Mouse (Mus musculus) layer of hippocampus, adult 2 months (tissue): ENCODE results near the gene Bik. TPM values are rescaled to one million over a fixed set of nuclear protein-coding genes. Genes with fewer than 3 reads are reported as not detected.
A peak's percentile ranks its signal among the peaks of the same experiment; 100 is the strongest.

Source experiments
- DNase-seq, 2 experiments: peaks; one replicate each; pipeline ENCODE4 v3.0.0; 2022; ENCODE audit warnings: low spot score in 2 of 2
- H3K27ac ChIP-seq: fragments of 200-600 bp; 2 replicates; pipeline ENCODE4 v1.8.1; 2022
- H3K4me3 ChIP-seq: fragments of 200-600 bp; 2 replicates; pipeline ENCODE4 v1.8.1; 2022; ENCODE audit warnings: mild to moderate bottlenecking
- CTCF ChIP-seq: fragments of 200-600 bp; conservative IDR thresholded peaks from 2 replicates; pipeline ENCODE4 v1.8.1; 2022; ENCODE audit warnings: antibody characterized with exemption, mild to moderate bottlenecking, moderate library complexity
- total RNA-seq, 2 experiments: library from RNA; stranded (reverse); gene quantifications; 2 replicates each; pipeline ENCODE4 v1.2.3; 2021

Gene Bik
- total RNA-seq, 2 experiments from 2014 or later: not detected

DNA sequence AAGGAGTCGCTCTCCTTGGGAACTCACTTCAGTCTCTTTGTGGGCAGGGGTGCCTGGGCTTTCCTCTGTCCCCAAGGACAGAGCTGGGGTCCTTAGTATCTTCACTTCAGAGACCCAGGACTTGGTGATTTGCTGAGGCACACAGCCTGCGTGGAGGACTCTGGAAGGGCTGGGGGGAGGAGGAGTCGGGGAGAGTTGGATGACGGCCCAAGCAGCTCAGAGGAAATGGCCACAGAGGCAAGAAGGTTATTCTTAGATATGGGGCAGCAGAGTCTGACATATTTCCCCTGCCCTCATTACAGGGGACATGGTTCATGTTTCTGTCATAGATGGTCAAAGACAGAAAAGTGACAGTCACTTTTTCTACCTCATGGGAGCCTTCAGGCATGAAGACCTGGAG, 13.2 kb downstream of the Bik start:
- no peak for DNase-seq
- Histone ChIP-seq H3K4me3 (no peak overlapping the region), H3K27ac (no peak overlapping the region)
- TF ChIP-seq CTCF: no peak

GRCm38 (mm10) chr15:83541647-83542287, 15.1 kb downstream of the Bik start:
- no peak for TF ChIP-seq CTCF
- DNase-seq: no peak
- H3K4me3 ChIP-seq: no peak overlapping the region
- no peak overlapping the region for H3K27ac ChIP-seq

DNA sequence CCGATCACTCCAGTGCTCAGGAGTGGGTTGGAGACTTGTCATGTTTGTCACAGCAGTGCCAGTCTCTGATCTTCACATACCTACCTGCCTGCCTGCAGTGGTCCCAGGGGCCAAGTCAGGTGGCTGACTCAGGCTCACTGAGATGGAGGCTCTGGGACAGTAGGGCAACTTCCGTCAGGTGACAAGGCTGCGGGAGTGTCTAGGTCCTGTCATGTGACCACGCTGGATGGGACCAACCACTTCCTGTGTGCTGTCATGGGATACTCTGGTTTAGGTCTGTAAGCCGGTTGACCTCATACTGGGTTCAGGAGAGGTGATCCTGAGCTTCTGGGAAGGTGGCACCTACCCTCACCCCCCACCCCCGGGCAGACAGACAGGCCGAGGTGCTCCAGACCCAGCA, 19.4 kb downstream of the Bik start:
- H3K4me3 ChIP-seq: no peak overlapping the region
- TF ChIP-seq CTCF: no peak
- H3K27ac ChIP-seq: no peak overlapping the region
- DNase-seq: no peak

DNA sequence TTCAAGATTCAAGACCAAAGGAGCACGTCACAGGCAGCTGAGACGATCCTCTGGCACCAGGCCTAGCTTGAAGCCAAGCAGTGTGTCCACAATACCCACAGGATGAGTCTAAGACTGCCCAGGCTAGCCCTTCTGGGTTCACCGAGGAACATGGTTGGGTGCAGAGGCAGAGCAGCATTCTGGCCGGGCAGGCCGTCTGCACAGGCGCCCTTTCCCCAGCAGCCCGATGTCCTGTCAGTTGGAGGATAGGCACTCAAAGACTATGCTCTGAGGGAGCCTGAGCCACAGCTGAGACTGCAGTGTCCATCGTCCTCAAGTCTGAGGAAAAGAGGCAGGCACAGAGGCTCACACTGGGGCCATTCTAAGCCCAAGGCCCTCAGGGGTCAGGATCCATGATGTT, 20.5 kb downstream of the Bik start:
- Histone ChIP-seq H3K4me3 (no peak overlapping the region), H3K27ac (no peak overlapping the region)
- TF ChIP-seq CTCF: no peak

DNA sequence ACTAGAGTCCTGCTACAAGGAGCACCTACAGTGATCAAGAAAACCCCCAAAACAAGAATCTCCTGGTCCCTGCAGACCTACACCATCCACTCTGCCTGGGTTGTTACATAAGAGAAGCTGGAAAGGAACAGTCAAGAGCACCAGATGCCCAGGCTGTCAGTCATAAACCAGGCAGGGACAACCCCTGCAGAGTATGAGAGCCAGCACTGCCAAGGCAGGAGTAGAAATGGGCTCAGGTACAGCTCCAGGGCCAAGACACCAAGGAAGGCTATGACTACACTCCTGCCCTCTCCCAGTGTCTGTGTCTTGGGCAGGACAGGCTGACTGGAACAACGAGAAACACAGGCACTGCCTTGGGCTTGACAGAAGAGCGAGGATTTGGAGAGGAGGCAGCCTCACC, 23.5 kb downstream of the Bik start:
- Histone ChIP-seq H3K27ac (0 out of 2 replicates have a peak overlapping the region, but pooled peaks have one; percentile 32), H3K4me3 (no peak overlapping the region)
- DNase-seq: peak in 1 of 2 experiments; percentile 24
- TF ChIP-seq CTCF: no peak

More for the DNA sequence above, 20.5 kb downstream of the Bik start:
- no peak for DNase-seq

DNA sequence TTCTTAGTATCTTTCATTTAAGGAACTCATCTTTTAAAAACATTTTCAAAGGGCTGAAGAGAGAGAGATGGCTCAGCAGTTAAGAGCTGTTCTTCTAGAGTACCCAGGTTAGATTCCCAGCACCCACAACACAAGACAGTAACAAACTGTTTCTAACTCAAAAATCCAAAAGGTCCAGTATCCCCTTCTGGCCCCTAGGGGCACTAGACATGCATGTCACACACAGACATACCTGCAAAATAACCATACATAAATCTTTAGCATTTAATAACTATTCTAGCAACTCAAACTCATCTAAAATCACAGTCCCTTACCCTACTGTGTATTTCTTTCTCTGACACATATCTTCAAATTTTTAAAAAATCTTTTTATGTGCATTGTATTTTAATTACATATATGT, 27.2 kb downstream of the Bik start:
- peak; percentile 63 for TF ChIP-seq CTCF
- Histone ChIP-seq H3K27ac (no peak overlapping the region), H3K4me3 (no peak overlapping the region)
- DNase-seq: no peak

DNA sequence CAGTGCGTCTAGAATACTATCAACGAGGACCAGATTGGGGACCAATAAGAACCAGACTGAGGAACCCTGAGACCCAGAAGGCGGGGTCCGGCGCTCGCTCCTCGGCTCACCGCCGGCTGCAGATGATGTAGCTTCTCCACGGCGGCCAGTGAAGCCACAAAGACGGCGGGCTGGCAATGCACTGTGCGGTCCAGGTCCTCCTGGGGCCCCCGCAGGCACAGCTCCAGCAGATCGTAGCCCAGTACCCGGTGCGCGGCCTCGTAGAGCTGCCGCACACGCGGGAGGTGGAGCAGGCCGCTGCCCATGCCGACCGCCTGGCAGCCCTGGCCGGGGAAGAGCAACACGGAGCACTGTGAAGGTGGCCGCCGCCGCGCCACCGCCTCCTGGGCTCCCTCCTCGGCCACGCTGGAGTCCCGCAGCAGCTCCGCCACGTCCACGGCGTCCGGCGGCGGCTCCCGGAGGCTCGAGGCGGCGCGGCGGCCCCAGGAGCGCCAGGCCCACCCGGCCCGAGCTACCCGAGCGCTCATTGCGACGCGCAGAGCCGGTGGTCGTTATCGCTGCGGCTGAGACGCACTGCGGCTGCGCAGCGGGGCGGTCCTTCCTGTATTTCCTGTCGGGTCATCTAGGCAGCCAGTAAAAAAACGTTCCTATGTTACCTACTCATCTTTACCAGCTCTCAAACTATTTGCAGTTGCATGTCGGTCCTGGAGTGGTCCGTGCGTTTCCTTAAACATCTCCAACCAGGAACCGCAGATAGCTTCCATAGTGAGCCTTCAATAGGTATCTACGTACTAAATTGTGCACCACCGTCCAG, 28.7 kb downstream of the Bik start:
- TF ChIP-seq CTCF: 0 out of 2 replicates have a peak, but pooled peaks have one; percentile 3
- Histone ChIP-seq H3K27ac (peak overlapping the region; percentile 89), H3K4me3 (peak overlapping the region; percentile 80)
- DNase-seq: peak; percentile 85

DNA sequence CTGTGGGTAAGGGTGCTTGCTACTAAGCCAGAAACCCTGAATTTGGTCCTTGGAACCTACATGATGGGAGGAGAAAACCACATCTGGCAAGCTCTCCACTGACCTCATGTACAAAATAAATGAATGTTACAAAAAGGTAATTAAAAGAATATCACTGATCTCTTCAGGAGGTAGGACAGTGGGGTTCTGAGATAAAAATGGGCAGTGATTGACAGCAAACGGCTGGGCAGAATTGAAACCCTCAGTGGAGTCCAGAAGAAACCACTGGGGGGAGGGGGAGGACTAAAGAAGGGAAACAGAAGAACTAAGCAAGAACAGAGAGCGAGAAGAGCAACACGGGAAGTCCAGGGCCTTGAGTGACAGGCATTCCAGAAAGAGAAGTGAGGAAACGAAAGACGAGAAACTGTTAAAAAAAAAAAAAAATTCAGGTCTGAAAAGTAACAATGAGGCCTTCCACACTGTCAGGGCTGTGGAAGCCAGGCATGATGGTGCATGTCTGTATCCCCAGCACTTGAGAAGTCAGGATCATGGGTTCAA, 34.3 kb downstream of the Bik start:
- H3K4me3 ChIP-seq: no peak overlapping the region
- H3K27ac ChIP-seq: no peak overlapping the region
- TF ChIP-seq CTCF: no peak
- DNase-seq: no peak

GRCm38 (mm10) chr15:83562626-83563270, 36.1 kb downstream of the Bik start:
- no peak for TF ChIP-seq CTCF
- Histone ChIP-seq H3K27ac (peak overlapping the region; percentile 36; the same call in 1 of the 2 replicates), H3K4me3 (peak overlapping the region; percentile 57; the same call in 1 of the 2 replicates)
- DNase-seq: peak; percentile 68 to 69

DNA sequence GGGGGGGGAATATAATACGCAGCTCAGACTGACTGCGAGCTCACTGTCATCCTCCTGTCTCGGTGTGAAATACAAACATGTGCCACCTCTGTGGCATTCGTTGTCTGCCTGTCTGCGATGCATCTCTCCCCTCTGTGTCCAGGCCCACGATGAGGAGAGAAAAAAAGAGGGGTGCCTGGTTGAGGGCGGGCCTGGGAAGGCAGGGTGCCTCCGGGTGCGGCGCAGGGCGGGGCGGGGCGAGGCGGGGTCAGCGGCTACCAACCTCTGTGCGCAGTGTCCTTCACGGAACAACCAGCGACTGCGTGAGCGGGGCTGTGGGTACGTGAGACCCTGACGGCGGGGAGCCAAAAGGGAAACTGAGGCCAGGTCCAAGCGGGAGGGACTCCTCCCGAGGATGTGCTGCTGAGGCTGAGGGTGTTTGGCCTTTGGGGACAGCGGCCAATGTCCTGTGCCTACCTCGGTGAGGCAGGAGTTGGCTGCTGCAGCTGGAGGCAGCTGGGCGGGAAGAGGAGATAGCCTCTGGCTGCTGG, 36.7 kb downstream of the Bik start, which contains the start of the genes Tspo and Mcat:
TSS of gene Tspo (plus strand) at position 266 of the 530 bp plus-strand sequence.
TSS of gene Mcat (minus strand) at position 461 of the 530 bp plus-strand sequence.
- H3K27ac ChIP-seq: peak within 1 kb of the TSS; percentile 49

GRCm38 (mm10) chr15:83563857-83564651, 37.4 kb downstream of the Bik start:
- Histone ChIP-seq H3K27ac (peak overlapping the region; percentile 49), H3K4me3 (peak overlapping the region; percentile 57)
- TF ChIP-seq CTCF: no peak
- DNase-seq: no peak

More for the DNA sequence above, 36.7 kb downstream of the Bik start, which contains the start of the genes Tspo and Mcat:
- peak within 1 kb of the TSS; percentile 57 for H3K4me3 ChIP-seq
- no peak for TF ChIP-seq CTCF
- DNase-seq: no peak

- no peak overlapping the region for H3K4me3 ChIP-seq
- H3K27ac ChIP-seq: no peak overlapping the region
- no peak for TF ChIP-seq CTCF
- no peak for DNase-seq
Measured at GRCm38 (mm10) chr15:83565434-83565833, 38.8 kb downstream of the Bik start.
